ENCODE assay signal across 11 mouse cellular contexts in the genomic region with DNA sequence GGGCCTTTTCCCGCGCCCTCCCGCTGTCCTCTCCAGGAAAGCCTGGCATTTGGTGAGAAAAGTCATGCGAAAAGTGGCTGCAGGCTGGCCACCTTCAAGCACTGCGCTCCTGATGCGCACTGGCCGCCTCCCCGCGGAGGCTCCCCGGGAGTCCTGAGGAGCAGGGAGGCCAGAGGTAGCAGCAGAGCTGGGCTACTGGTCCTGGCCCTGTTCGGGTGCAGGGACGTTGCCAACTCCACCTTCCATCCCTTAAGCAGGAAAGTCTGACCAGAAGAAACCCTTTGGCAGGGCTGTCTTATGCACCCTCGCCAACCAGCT. TPM values are rescaled to one million over a fixed set of nuclear protein-coding genes. Genes with fewer than 3 reads are reported as not detected.
DNase-seq lines count a peak whose midpoint lies in the region; ATAC-seq and TF ChIP-seq lines count a peak whose summit lies in the region.
"Had no signal": no experiment of that assay in that cellular context is flagged by ENCODE, and none has a peak within 500 bp of the region (broad histone marks: within the 10 kb centered on the region; RNA-seq: fewer than 3 reads in every experiment).

No protein-coding gene starts in this region.

- no peak for DNase-seq in heart, postnatal 36 days
- DNase-seq in ovary, postnatal 14 days (ENCODE audit: low spot score), result no peak

- H3K27me3 ChIP-seq in heart, embryonic 12.5 days (replicated peaks), result peaks cover 42% of the 10 kb centered on the region
- H3K27me3 ChIP-seq in ES-Bruce4 (ENCODE audit: control insufficient read depth, insufficient read depth, low read length, poor library complexity, severe bottlenecking), result peaks cover 6% of the 10 kb centered on the region; the same call in 1 of the 2 replicates
- H3K27me3 ChIP-seq in intestine, embryonic 15.5 days (replicated peaks), result peaks cover 11% of the 10 kb centered on the region
- H3K27me3 ChIP-seq in neural tube, embryonic 13.5 days, result peaks cover 23% of the 10 kb centered on the region

- WGBS in heart, embryonic 12.5 days, result 6% methylated on average over 13 of the region's 13 CpGs
- WGBS in intestine, embryonic 15.5 days, result 8% methylated on average over 13 of the region's 13 CpGs
- WGBS in neural tube, embryonic 13.5 days, result 6% methylated on average over 13 of the region's 13 CpGs

- no peaks in the 10 kb centered on the region for H3K9me3 ChIP-seq in heart, embryonic 12.5 days (replicated peaks)
- no peaks in the 10 kb centered on the region for H3K9me3 ChIP-seq in ES-Bruce4 (replicated peaks; ENCODE audit: control insufficient read depth, insufficient read depth, low read length, poor library complexity, severe bottlenecking)
- H3K9me3 ChIP-seq in intestine, embryonic 15.5 days, result no peaks in the 10 kb centered on the region
- no peaks in the 10 kb centered on the region for H3K9me3 ChIP-seq in neural tube, embryonic 13.5 days
- H3K9me3 ChIP-seq: liver, embryonic 15.5 days had no signal

- H3K4me1 ChIP-seq in heart, embryonic 12.5 days (replicated peaks), result no peaks in the 10 kb centered on the region
- H3K4me1 ChIP-seq in ES-Bruce4 (ENCODE audit: control insufficient read depth, insufficient read depth, low read length), result no peaks in the 10 kb centered on the region
- peaks cover 2% of the 10 kb centered on the region; the same call in 1 of the 2 replicates for H3K4me1 ChIP-seq in cortical plate, adult 2 months (ENCODE audit: control insufficient read depth, insufficient read depth, low read length)
- H3K4me1 ChIP-seq in intestine, embryonic 15.5 days (replicated peaks), result peaks cover 5% of the 10 kb centered on the region; the same call in 1 of the 2 replicates
- peaks cover 18% of the 10 kb centered on the region for H3K4me1 ChIP-seq in neural tube, embryonic 13.5 days (replicated peaks)
- H3K4me1 ChIP-seq: liver, embryonic 15.5 days had no signal

- no peak overlapping the region for H3K9ac ChIP-seq in heart, embryonic 12.5 days
- peak overlapping the region; percentile 64; the same call in 1 of the 2 replicates for H3K9ac ChIP-seq in ES-Bruce4 (ENCODE audit: low read depth, poor library complexity, severe bottlenecking)
- peak overlapping the region; percentile 39; the same call in 1 of the 2 replicates for H3K9ac ChIP-seq in intestine, embryonic 15.5 days
- peak overlapping the region; percentile 75 for H3K9ac ChIP-seq in neural tube, embryonic 13.5 days
- H3K9ac ChIP-seq: liver, embryonic 15.5 days had no signal

- intact Hi-C loops in heart, postnatal 36 days (cut with DNase I), result loop anchor here (2.0 kb wide), 1 partner anchor 356 kb away; no protein-coding TSS in a partner anchor

- no peak for TF ChIP-seq POLR2A in ES-Bruce4 (IDR thresholded peaks at IDR 0.05; ENCODE audit: insufficient read depth, low read length)
- no peak for TF ChIP-seq POLR2A in cortical plate, adult 2 months (IDR thresholded peaks at IDR 0.05; ENCODE audit: extremely low read depth, insufficient read depth, low read length)

- H3K4me2 ChIP-seq in heart, embryonic 12.5 days, result peak overlapping the region; percentile 82
- H3K4me2 ChIP-seq in intestine, embryonic 15.5 days (replicated peaks), result peak overlapping the region; percentile 96
- peak overlapping the region; percentile 85 for H3K4me2 ChIP-seq in neural tube, embryonic 13.5 days

- H3K36me3 ChIP-seq in heart, embryonic 12.5 days, result no peaks in the 10 kb centered on the region
- H3K36me3 ChIP-seq in ES-Bruce4 (ENCODE audit: control insufficient read depth, insufficient read depth, low read length, poor library complexity, severe bottlenecking), result no peaks in the 10 kb centered on the region
- H3K36me3 ChIP-seq in intestine, embryonic 15.5 days, result no peaks in the 10 kb centered on the region
- H3K36me3 ChIP-seq in neural tube, embryonic 13.5 days, result no peaks in the 10 kb centered on the region
- H3K36me3 ChIP-seq: liver, embryonic 15.5 days had no signal

- no peak for ATAC-seq in heart, embryonic 12.5 days (ENCODE audit: insufficient number of reproducible peaks, low FRiP score)
- no peak for ATAC-seq in intestine, embryonic 15.5 days
- no peak for ATAC-seq in neural tube, embryonic 13.5 days (ENCODE audit: low read depth)
- ATAC-seq in megakaryocyte-erythroid progenitor cell, adult 5-6 weeks (replicated peaks; ENCODE audit: low FRiP score, low TSS enrichment, poor library complexity, severe bottlenecking), result no peak

- H3K27ac ChIP-seq in heart, embryonic 12.5 days (ENCODE audit: poor library complexity, severe bottlenecking), result no peak overlapping the region
- H3K27ac ChIP-seq in ES-Bruce4 (ENCODE audit: insufficient read depth, low read length), result no peak overlapping the region
- peak overlapping the region; percentile 92 for H3K27ac ChIP-seq in cortical plate, adult 2 months (ENCODE audit: insufficient read depth, low read length)
- no peak overlapping the region for H3K27ac ChIP-seq in intestine, embryonic 15.5 days
- H3K27ac ChIP-seq in neural tube, embryonic 13.5 days (replicated peaks), result no peak overlapping the region
- H3K27ac ChIP-seq: liver, embryonic 15.5 days had no signal

- TF ChIP-seq EP300 in ES-Bruce4 (IDR thresholded peaks at IDR 0.05; ENCODE audit: insufficient read depth, low read depth, low read length), result no peak

- H3K4me3 ChIP-seq in heart, embryonic 12.5 days, result peak overlapping the region; percentile 58
- H3K4me3 ChIP-seq in ES-Bruce4 (ENCODE audit: low read depth, low read length), result peak overlapping the region; percentile 54
- peak overlapping the region; percentile 92 for H3K4me3 ChIP-seq in cortical plate, adult 2 months (ENCODE audit: insufficient read depth, low read length)
- peak overlapping the region; percentile 62 for H3K4me3 ChIP-seq in intestine, embryonic 15.5 days (replicated peaks)
- H3K4me3 ChIP-seq in neural tube, embryonic 13.5 days, result peak overlapping the region; percentile 57
- H3K4me3 ChIP-seq: erythroblast, embryonic 14.5 days had no signal

- TF ChIP-seq CTCF in ES-Bruce4 (IDR thresholded peaks at IDR 0.05; ENCODE audit: low read depth, low read length), result no peak
- TF ChIP-seq CTCF in cortical plate, adult 2 months (IDR thresholded peaks at IDR 0.05; ENCODE audit: extremely low read depth, insufficient read depth, low read length), result no peak

RNA-seq across cellular contexts. Expression of a gene that starts 0.7 kb away (rescaled TPM):
- 0.50 and 0.55 TPM in 2 replicates for polyA plus RNA-seq in heart, embryonic 12.5 days (2016; fragmentation: Nextera tagmentation; extraction: Ambion mirVana)
- total RNA-seq in heart, postnatal 36 days (2021), result under 1 TPM; 0.11 TPM
- 0.26 and 0.27 TPM in 2 replicates for polyA plus RNA-seq in ES-Bruce4 (2011; ENCODE audit: insufficient read depth, insufficient read length, low read depth, missing spikeins)
- 30.9 and 31.3 TPM in 2 replicates for polyA plus RNA-seq in cortical plate, adult 2 months (2012; rRNA removed)
- 0.99 and 1.2 TPM in 2 replicates for polyA plus RNA-seq in intestine, embryonic 15.5 days (2015; fragmentation: Nextera tagmentation; extraction: Ambion mirVana)
- 3.5 and 3.9 TPM in 2 replicates for polyA plus RNA-seq in neural tube, embryonic 13.5 days (2015; fragmentation: Nextera tagmentation; extraction: Ambion mirVana)
- not detected in 2 replicates for total RNA-seq in megakaryocyte-erythroid progenitor cell, adult 5-6 weeks (2014; fragmentation: Nextera tagmentation)
- not detected in 2 replicates for total RNA-seq in megakaryocyte-erythroid progenitor cell, adult 5-6 weeks (2017)
- total RNA-seq: CH12.LX had no signal
- polyA plus RNA-seq: erythroblast, embryonic 14.5 days; liver, embryonic 15.5 days had no signal

RNA-seq across cellular contexts. Expression of a gene that starts 53.4 kb away (rescaled TPM):
- polyA plus RNA-seq in heart, embryonic 12.5 days (2016; fragmentation: Nextera tagmentation; extraction: Ambion mirVana), result 31.3 and 31.6 TPM in 2 replicates
- total RNA-seq in heart, postnatal 36 days (2021), result 10 to 100 TPM; 36.8 to 42.6 TPM
- polyA plus RNA-seq in ES-Bruce4 (2011; ENCODE audit: insufficient read depth, insufficient read length, low read depth, missing spikeins), result 16.4 and 19.1 TPM in 2 replicates
- polyA plus RNA-seq in cortical plate, adult 2 months (2012; rRNA removed), result 30.0 and 32.3 TPM in 2 replicates
- 21.4 and 25.5 TPM in 2 replicates for polyA plus RNA-seq in intestine, embryonic 15.5 days (2015; fragmentation: Nextera tagmentation; extraction: Ambion mirVana)
- polyA plus RNA-seq in neural tube, embryonic 13.5 days (2015; fragmentation: Nextera tagmentation; extraction: Ambion mirVana), result 32.3 and 35.7 TPM in 2 replicates
- 26.1 and 35.9 TPM in 2 replicates for total RNA-seq in megakaryocyte-erythroid progenitor cell, adult 5-6 weeks (2014; fragmentation: Nextera tagmentation)
- total RNA-seq in megakaryocyte-erythroid progenitor cell, adult 5-6 weeks (2017), result 18.3 and 28.4 TPM in 2 replicates
